Comparison of ENCODE assay signal across 21 mouse cellular contexts in the genomic region with DNA sequence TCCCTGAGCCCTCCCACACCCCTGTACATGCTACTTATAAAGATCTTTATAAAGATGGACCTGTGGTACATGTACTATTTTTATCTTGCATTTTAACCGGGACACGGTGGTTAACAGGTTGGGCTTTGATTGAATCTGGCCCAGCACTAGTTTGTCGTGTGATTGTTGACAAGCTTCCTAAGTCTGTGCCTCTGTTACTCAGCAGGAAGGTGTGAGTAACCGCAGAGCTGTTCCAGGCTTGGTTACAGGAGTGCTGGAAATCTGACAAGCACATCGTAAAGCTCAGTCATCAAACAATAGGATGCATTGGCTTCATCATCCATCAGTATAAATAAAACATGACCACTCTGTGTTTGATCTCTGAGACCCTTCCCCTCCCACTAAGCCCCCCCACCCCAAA. TPM values are rescaled to one million over a fixed set of nuclear protein-coding genes. Genes with fewer than 3 reads are reported as not detected.
"Had no signal": no experiment of that assay in that cellular context is flagged by ENCODE, and none has a peak within 500 bp of the region (broad histone marks: within the 10 kb centered on the region; RNA-seq: fewer than 3 reads in every experiment).

No protein-coding gene starts in this region.

- H3K4me3 ChIP-seq: lung, embryonic 15.5 days; megakaryocyte, embryonic 14.5 days; midbrain, embryonic 12.5 days; neural tube, embryonic 12.5 days; stomach, embryonic 15.5 days had no signal

- H3K4me1 ChIP-seq: lung, embryonic 15.5 days; midbrain, embryonic 12.5 days; neural tube, embryonic 12.5 days; stomach, embryonic 15.5 days had no signal

- H3K27ac ChIP-seq: lung, embryonic 15.5 days; macrophage; midbrain, embryonic 12.5 days; neural tube, embryonic 12.5 days; stomach, embryonic 15.5 days; stomach, postnatal 0 days had no signal

- H3K27me3 ChIP-seq: lung, embryonic 15.5 days; megakaryocyte, embryonic 14.5 days; midbrain, embryonic 12.5 days; neural tube, embryonic 12.5 days; stomach, embryonic 15.5 days had no signal

- H3K9me3 ChIP-seq: lung, embryonic 15.5 days; megakaryocyte, embryonic 14.5 days; midbrain, embryonic 12.5 days; neural tube, embryonic 12.5 days; stomach, embryonic 15.5 days had no signal

- H3K9ac ChIP-seq: liver, postnatal 0 days; lung, embryonic 15.5 days; midbrain, embryonic 12.5 days; neural tube, embryonic 12.5 days; stomach, embryonic 15.5 days had no signal

- DNase-seq: liver, postnatal 0 days; lung, adult 2 months; lung, postnatal 14 days; lung, postnatal 36 days; midbrain, embryonic 14.5 days; right cerebral cortex, postnatal 14 days; thymus, adult 2 months; thymus, postnatal 25 days; thymus, postnatal 4 days had no signal

RNA-seq across cellular contexts. Expression of gene Slc39a5, which starts 21.4 kb away (rescaled TPM):
- total RNA-seq: megakaryocyte progenitor cell, adult 5-6 weeks; monocyte, adult 5-6 weeks; neutrophil, adult 5-6 weeks had no signal
- polyA plus RNA-seq: lung, adult 2 months; lung, postnatal 0 days; macrophage; midbrain, embryonic 12.5 days; midbrain, embryonic 14.5 days; neural tube, embryonic 12.5 days; urinary bladder, adult 2 months had no signal
